ENCODE assay signal across 14 mouse cellular contexts in the genomic region with DNA sequence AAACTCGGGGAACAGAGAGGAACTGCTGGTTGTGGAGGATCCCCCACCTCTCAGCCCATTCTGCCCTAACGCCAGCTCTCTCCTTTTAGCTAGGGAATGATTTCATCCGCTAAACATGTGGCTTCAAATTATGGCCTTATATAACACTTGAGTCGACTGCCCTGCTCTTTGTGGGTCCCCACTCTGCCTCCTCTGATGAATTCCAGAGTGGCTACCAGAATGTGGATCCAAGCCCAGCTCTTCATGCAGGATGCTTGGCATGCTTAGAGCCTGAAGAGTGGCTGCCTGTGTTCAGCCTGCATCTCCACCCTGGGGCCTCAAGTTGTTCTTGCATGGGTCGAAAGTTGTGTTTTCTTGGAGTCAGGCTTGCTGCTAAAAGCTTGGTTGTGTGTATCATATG. TPM values are rescaled to one million over a fixed set of nuclear protein-coding genes. Genes with fewer than 3 reads are reported as not detected.
DNase-seq lines count a peak whose midpoint lies in the region; ATAC-seq and TF ChIP-seq lines count a peak whose summit lies in the region.
"Had no signal": no experiment of that assay in that cellular context is flagged by ENCODE, and none has a peak within 500 bp of the region (broad histone marks: within the 10 kb centered on the region; RNA-seq: fewer than 3 reads in every experiment).

No protein-coding gene starts in this region.

- peak; percentile 55 for ATAC-seq in heart, embryonic 14.5 days (ENCODE audit: insufficient number of reproducible peaks, insufficient read depth, low FRiP score, low read depth)
- peak; percentile 52; the same call in 1 of the 2 replicates for ATAC-seq in lung, embryonic 14.5 days (ENCODE audit: insufficient read depth)
- no peak for ATAC-seq in midbrain, embryonic 14.5 days (ENCODE audit: low FRiP score, low TSS enrichment)
- ATAC-seq in midbrain, embryonic 13.5 days = no peak

- WGBS in lung, adult 2 months = 47% methylated on average over 5 of the region's 5 CpGs
- 25% methylated on average over 5 of the region's 5 CpGs for WGBS in heart, embryonic 14.5 days
- 56% methylated on average over 5 of the region's 5 CpGs for WGBS in lung, embryonic 14.5 days
- 88% methylated on average over 5 of the region's 5 CpGs for WGBS in midbrain, embryonic 14.5 days
- WGBS in midbrain, embryonic 13.5 days = 84% methylated on average over 5 of the region's 5 CpGs

- no peak overlapping the region for H3K4me3 ChIP-seq in lung, adult 2 months (replicated peaks; ENCODE audit: extremely low read depth, low read depth, low read length)
- no peak overlapping the region for H3K4me3 ChIP-seq in heart, embryonic 14.5 days (ENCODE audit: control insufficient read depth in 1 of 2, insufficient read depth in 1 of 2, low read depth in 1 of 2, low read length in 2 of 2)
- H3K4me3 ChIP-seq in lung, embryonic 14.5 days (ENCODE audit: low read depth, low read length) = no peak overlapping the region
- H3K4me3 ChIP-seq in midbrain, embryonic 14.5 days (replicated peaks; ENCODE audit: low read depth, low read length) = no peak overlapping the region
- H3K4me3 ChIP-seq in midbrain, embryonic 13.5 days (replicated peaks) = no peak overlapping the region
- H3K4me3 ChIP-seq: erythroblast, embryonic 14.5 days; lung, embryonic 15.5 days had no signal

- peaks cover 25% of the 10 kb centered on the region for H3K4me1 ChIP-seq in lung, adult 2 months (ENCODE audit: control insufficient read depth, insufficient read depth, low read length)
- peaks cover 35 to 50% of the 10 kb centered on the region in 2 experiments for H3K4me1 ChIP-seq in heart, embryonic 14.5 days (ENCODE audit: control insufficient read depth in 2 of 2, insufficient read depth in 2 of 2, low read length in 2 of 2)
- H3K4me1 ChIP-seq in lung, embryonic 14.5 days (ENCODE audit: insufficient read depth) = no peaks in the 10 kb centered on the region
- no peaks in the 10 kb centered on the region for H3K4me1 ChIP-seq in midbrain, embryonic 14.5 days (ENCODE audit: control insufficient read depth, insufficient read depth, low read length)
- H3K4me1 ChIP-seq in midbrain, embryonic 13.5 days (replicated peaks) = peaks cover 11% of the 10 kb centered on the region; the same call in 1 of the 2 replicates

- peak overlapping the region; percentile 96 to 98 for H3K27ac ChIP-seq in heart, embryonic 14.5 days (replicated peaks in 1 of 2; ENCODE audit: control insufficient read depth in 1 of 2, insufficient read depth in 1 of 2, low read depth in 2 of 2, low read length in 2 of 2)
- no peak overlapping the region for H3K27ac ChIP-seq in lung, embryonic 14.5 days (ENCODE audit: low read depth)
- no peak overlapping the region for H3K27ac ChIP-seq in midbrain, embryonic 14.5 days (replicated peaks; ENCODE audit: low read depth, low read length)
- H3K27ac ChIP-seq in midbrain, embryonic 13.5 days = no peak overlapping the region
- H3K27ac ChIP-seq: lung, embryonic 15.5 days had no signal

- no peak for TF ChIP-seq CTCF in lung, adult 2 months (IDR thresholded peaks at IDR 0.05; ENCODE audit: insufficient read depth, low read length)
- no peak for TF ChIP-seq CTCF in lung, embryonic 14.5 days (IDR thresholded peaks at IDR 0.05; ENCODE audit: low read depth)

- H3K27me3 ChIP-seq in heart, embryonic 14.5 days (ENCODE audit: control insufficient read depth, insufficient read depth, low read length) = no peaks in the 10 kb centered on the region
- no peaks in the 10 kb centered on the region for H3K27me3 ChIP-seq in lung, embryonic 14.5 days (ENCODE audit: insufficient read depth, low read length)
- H3K27me3 ChIP-seq in midbrain, embryonic 14.5 days (ENCODE audit: control insufficient read depth, insufficient read depth, low read length) = no peaks in the 10 kb centered on the region
- no peaks in the 10 kb centered on the region for H3K27me3 ChIP-seq in midbrain, embryonic 13.5 days
- H3K27me3 ChIP-seq: lung, embryonic 15.5 days had no signal

- TF ChIP-seq POLR2A in lung, adult 2 months (IDR thresholded peaks at IDR 0.05; ENCODE audit: borderline replicate concordance, extremely low read depth, low read depth, low read length) = no peak

- H3K9ac ChIP-seq in heart, embryonic 14.5 days (ENCODE audit: low read length) = peak overlapping the region; percentile 62
- H3K9ac ChIP-seq in lung, embryonic 14.5 days = no peak overlapping the region
- H3K9ac ChIP-seq in midbrain, embryonic 14.5 days (replicated peaks; ENCODE audit: low read length) = no peak overlapping the region
- no peak overlapping the region for H3K9ac ChIP-seq in midbrain, embryonic 13.5 days (replicated peaks)
- H3K9ac ChIP-seq: lung, embryonic 15.5 days had no signal

- H3K4me2 ChIP-seq in heart, embryonic 14.5 days (ENCODE audit: low read length) = peak overlapping the region; percentile 46
- no peak overlapping the region for H3K4me2 ChIP-seq in lung, embryonic 14.5 days
- no peak overlapping the region for H3K4me2 ChIP-seq in midbrain, embryonic 14.5 days (ENCODE audit: low read length)
- H3K4me2 ChIP-seq in midbrain, embryonic 13.5 days (replicated peaks) = no peak overlapping the region
- H3K4me2 ChIP-seq: lung, embryonic 15.5 days had no signal

- no peaks in the 10 kb centered on the region for H3K9me3 ChIP-seq in heart, embryonic 14.5 days (ENCODE audit: control insufficient read depth, low read length)
- H3K9me3 ChIP-seq in lung, embryonic 14.5 days (ENCODE audit: low read depth, low read length) = no peaks in the 10 kb centered on the region
- H3K9me3 ChIP-seq in midbrain, embryonic 14.5 days (ENCODE audit: control insufficient read depth, low read length) = no peaks in the 10 kb centered on the region
- no peaks in the 10 kb centered on the region for H3K9me3 ChIP-seq in midbrain, embryonic 13.5 days
- H3K9me3 ChIP-seq: lung, embryonic 15.5 days had no signal

- H3K36me3 ChIP-seq in heart, embryonic 14.5 days (ENCODE audit: control insufficient read depth, insufficient read depth, low read length) = no peaks in the 10 kb centered on the region
- no peaks in the 10 kb centered on the region for H3K36me3 ChIP-seq in lung, embryonic 14.5 days (ENCODE audit: insufficient read depth)
- H3K36me3 ChIP-seq in midbrain, embryonic 14.5 days (ENCODE audit: control insufficient read depth, insufficient read depth, low read length) = no peaks in the 10 kb centered on the region
- H3K36me3 ChIP-seq in midbrain, embryonic 13.5 days = 0 out of 2 replicates have a peak, but pooled peaks cover 4% of the 10 kb centered on the region
- H3K36me3 ChIP-seq: lung, embryonic 15.5 days had no signal

- DNase-seq in lung, adult 18-20 months = peak; percentile 58 to 64
- DNase-seq in lung, adult 2 months = no peak
- DNase-seq in lung, embryonic 14.5 days = peak; percentile 12
- no peak for DNase-seq in midbrain, embryonic 14.5 days
- DNase-seq in thymus, postnatal 14 days = no peak
- no peak for DNase-seq in natural killer cell, adult 2 months (ENCODE audit: low spot score in 2 of 2)
- DNase-seq: cerebellum, postnatal 10 days; gastrocnemius, postnatal 14 days; kidney, postnatal 4 days; thymus, postnatal 4 days had no signal

RNA-seq across cellular contexts. Expression of a gene that starts 9.9 kb away (rescaled TPM):
- 6.4 and 9.8 TPM in 2 replicates for polyA plus RNA-seq in lung, adult 2 months (2012; rRNA removed)
- polyA plus RNA-seq in heart, embryonic 14.5 days (2014; fragmentation: Nextera tagmentation; extraction: Ambion mirVana) = 134 and 144 TPM in 2 replicates
- polyA plus RNA-seq in lung, embryonic 14.5 days (2014; fragmentation: Nextera tagmentation; extraction: Ambion mirVana) = 55.3 and 60.1 TPM in 2 replicates
- 52.0 and 59.5 TPM in 2 replicates for polyA plus RNA-seq in midbrain, embryonic 14.5 days (2014; fragmentation: Nextera tagmentation; extraction: Ambion mirVana)
- 54.3 and 54.6 TPM in 2 replicates for polyA plus RNA-seq in midbrain, embryonic 13.5 days (2015; fragmentation: Nextera tagmentation; extraction: Ambion mirVana)

RNA-seq across cellular contexts. Expression of a gene that starts 10.1 kb away (rescaled TPM):
- polyA plus RNA-seq in lung, adult 2 months (2012; rRNA removed) = 32.7 and 37.6 TPM in 2 replicates
- polyA plus RNA-seq in heart, embryonic 14.5 days (2014; fragmentation: Nextera tagmentation; extraction: Ambion mirVana) = 16.8 and 17.9 TPM in 2 replicates
- 24.2 and 25.3 TPM in 2 replicates for polyA plus RNA-seq in lung, embryonic 14.5 days (2014; fragmentation: Nextera tagmentation; extraction: Ambion mirVana)
- polyA plus RNA-seq in midbrain, embryonic 14.5 days (2014; fragmentation: Nextera tagmentation; extraction: Ambion mirVana) = 15.5 and 16.8 TPM in 2 replicates
- polyA plus RNA-seq in midbrain, embryonic 13.5 days (2015; fragmentation: Nextera tagmentation; extraction: Ambion mirVana) = 16.8 and 19.9 TPM in 2 replicates

Comparison
In these comparisons a context has a peak if more than half of its experiments do, and no peak if none do; other contexts are left out.
1. DNase-seq: peak in lung, adult 18-20 months (2 of 2) and lung, embryonic 14.5 days (single experiment); none in lung, adult 2 months (single experiment), midbrain, embryonic 14.5 days (single experiment), thymus, postnatal 14 days (single experiment) and natural killer cell, adult 2 months (0 of 2).
2. ATAC-seq: peak in heart, embryonic 14.5 days (single experiment) and lung, embryonic 14.5 days (single experiment); none in midbrain, embryonic 14.5 days (single experiment) and midbrain, embryonic 13.5 days (single experiment).
3. H3K27ac ChIP-seq: peak in heart, embryonic 14.5 days (2 of 2); none in lung, embryonic 14.5 days (single experiment), midbrain, embryonic 14.5 days (single experiment) and midbrain, embryonic 13.5 days (single experiment).